Mouse (Mus musculus): Measurements from ENCODE around the gene Psmd1. TPM values are rescaled to one million over a fixed set of nuclear protein-coding genes. Genes with fewer than 3 reads are reported as not detected.
"Not testable (repeated sequence)": the region's sequence is repeated elsewhere in the genome, so short reads cannot be mapped to it uniquely, and the experiment has no call there.

The Psmd1 gene
- 72.1 and 72.5 TPM in 2 replicates for polyA plus RNA-seq (2012; rRNA removed)

DNA sequence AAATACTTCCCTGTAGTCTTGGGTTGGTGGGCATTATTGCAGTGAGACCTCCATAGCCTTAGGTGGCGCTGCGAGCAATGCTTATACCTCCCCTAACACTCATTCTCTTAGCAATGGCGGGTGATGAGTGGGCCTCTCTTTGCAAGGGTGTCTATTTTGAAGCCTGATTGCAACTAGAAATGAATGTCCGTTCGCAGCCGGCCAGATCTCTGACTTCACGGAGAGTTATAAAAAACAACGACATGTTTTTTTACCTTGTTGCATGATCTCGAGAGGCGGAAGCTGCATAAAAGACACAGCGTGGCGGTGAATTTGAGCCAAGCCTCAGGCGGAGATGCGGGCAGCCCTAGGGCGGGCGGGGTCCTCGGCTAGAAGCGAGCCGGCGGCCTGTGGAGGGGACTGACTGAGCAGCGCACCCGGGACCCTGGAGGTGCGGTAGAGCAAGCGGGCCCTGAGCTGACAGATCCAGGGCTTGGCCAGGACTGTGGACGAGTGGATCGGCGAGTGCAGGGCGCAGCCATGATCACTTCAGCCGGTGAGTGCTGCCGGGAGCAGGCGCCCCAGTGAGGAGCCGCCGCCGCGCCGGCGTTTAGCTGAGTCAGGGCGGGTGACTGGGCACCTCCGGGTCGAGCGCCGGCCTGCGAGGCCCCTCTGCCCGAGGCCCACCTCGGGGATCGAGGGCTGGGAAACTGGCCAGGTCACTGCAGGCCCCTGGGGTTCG is at the start of gene Psmd1:
Psmd1 (plus strand) TSS at position 117 of the 721 bp plus-strand sequence.
- TF ChIP-seq CTCF (IDR thresholded peaks at IDR 0.05; ENCODE audit: extremely low read depth, insufficient read depth, low read length) (peak; percentile 81), POLR2A (IDR thresholded peaks at IDR 0.05; ENCODE audit: extremely low read depth, insufficient read depth, low read length) (0 out of 2 replicates have a peak, but pooled peaks have one; percentile 30)
- Histone ChIP-seq H3K4me1 (ENCODE audit: control insufficient read depth, insufficient read depth, low read length) (peaks cover 3% of the 10 kb centered on the region; the same call in 1 of the 2 replicates), H3K4me3 (ENCODE audit: insufficient read depth, low read length) (peak within 1 kb of the TSS; percentile 78), H3K27ac (ENCODE audit: insufficient read depth, low read length) (peak within 1 kb of the TSS; percentile 89)

DNA sequence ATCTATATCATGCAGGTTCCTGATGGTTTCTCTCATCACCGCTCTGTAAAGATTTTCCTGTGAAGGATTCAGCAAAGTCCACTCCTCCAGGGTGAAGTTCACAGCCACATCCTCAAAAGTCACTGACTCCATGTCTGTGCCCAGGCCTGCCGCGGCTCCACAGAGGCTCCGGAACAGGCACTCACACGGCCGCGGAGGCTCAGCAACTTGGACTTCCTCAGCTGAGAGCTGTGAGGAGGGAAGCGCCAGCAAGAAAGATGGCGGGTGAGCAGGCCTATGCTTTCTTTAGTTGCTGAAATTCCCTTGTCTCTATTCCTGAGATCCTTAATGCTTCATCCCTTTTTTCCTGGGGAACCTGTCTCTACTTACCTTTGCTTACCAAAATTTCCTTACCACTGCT is 48.4 kb upstream of the Psmd1 start:
- H3K4me3 ChIP-seq (ENCODE audit: insufficient read depth, low read length); H3K27ac ChIP-seq (ENCODE audit: insufficient read depth, low read length); H3K4me1 ChIP-seq (ENCODE audit: control insufficient read depth, insufficient read depth, low read length): not testable (repeated sequence)

DNA sequence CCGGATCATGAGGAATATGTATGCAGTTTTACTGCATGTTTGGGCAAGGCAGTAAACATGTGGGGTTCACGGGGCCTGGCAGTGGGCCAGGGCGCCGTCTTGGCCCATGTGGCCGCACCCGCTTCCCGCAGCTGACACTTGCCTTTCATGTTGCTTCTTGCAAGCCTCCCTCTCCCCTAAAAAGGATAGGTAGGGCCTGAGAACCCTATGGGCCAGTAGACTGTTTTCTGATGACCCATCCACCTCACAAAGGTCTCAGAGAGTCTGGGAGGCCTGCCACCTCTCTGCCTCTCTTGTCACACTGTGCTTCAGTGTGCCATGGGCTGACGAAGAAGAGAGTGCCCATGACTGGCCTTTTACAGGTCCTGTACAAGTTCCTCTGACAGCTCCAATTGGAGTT is 47.7 kb upstream of the Psmd1 start, which contains the start of gene Spata3:
Spata3 (plus strand) TSS at position 301 of the 400 bp plus-strand sequence.
- H3K27ac ChIP-seq (ENCODE audit: insufficient read depth, low read length), result no peak within 1 kb of the TSS

DNA sequence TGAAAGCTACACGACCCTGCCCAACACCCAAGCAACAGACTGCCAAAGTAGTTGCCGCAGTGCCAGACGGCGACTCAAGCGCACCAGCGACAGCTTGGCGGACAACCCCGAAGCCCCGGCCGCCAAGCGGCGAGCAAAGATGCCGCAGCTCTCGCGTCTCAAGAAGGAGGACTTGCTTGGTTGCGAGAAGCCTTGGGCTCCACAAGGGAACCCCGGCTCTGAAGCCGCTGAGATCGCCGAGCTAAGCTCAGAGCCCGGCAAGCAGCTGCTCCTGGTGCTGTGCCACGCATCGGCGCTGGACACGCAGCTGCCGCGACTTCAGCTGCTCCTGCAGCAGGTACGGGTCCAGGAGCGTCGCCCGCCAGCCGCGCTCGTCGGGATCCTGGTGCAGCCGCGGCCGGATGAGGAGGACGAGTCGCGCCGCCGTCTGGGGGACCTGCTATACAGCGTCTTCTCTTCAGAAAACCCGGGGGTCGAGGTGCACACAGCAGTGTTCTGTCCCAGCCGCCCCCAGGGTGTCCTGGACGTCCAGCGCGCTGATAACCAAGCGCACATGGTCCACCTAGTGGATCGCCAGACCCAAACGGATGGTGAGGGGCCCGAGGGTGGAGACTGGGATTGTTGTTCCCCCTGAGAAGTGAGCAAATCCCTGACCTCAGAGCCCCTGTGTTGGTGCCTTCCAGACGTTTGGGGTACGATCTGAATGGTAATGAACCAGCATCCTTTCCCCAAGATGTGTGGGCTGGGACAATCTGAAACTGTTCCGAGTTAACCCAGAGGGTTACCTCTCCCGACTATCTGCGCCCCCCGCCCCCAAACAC is 45.7 kb upstream of the Psmd1 start:
- H3K4me1 ChIP-seq (ENCODE audit: control insufficient read depth, insufficient read depth, low read length), result peaks cover 1% of the 10 kb centered on the region; the same call in 1 of the 2 replicates
- no peak overlapping the region for H3K27ac ChIP-seq (ENCODE audit: insufficient read depth, low read length)
- peak overlapping the region; percentile 41 for H3K4me3 ChIP-seq (ENCODE audit: insufficient read depth, low read length)
- TF ChIP-seq CTCF (IDR thresholded peaks at IDR 0.05; ENCODE audit: extremely low read depth, insufficient read depth, low read length), result 0 out of 2 replicates have a peak, but pooled peaks have one; percentile 21
- TF ChIP-seq POLR2A (IDR thresholded peaks at IDR 0.05; ENCODE audit: extremely low read depth, insufficient read depth, low read length), result no peak

More for the DNA sequence above, 47.7 kb upstream of the Psmd1 start, which contains the start of gene Spata3:
- TF ChIP-seq POLR2A (IDR thresholded peaks at IDR 0.05; ENCODE audit: extremely low read depth, insufficient read depth, low read length), result no peak
- TF ChIP-seq CTCF (IDR thresholded peaks at IDR 0.05; ENCODE audit: extremely low read depth, insufficient read depth, low read length), result no peak
- Histone ChIP-seq H3K4me3 (ENCODE audit: insufficient read depth, low read length) (no peak within 1 kb of the TSS), H3K4me1 (ENCODE audit: control insufficient read depth, insufficient read depth, low read length) (peaks cover 1% of the 10 kb centered on the region; the same call in 1 of the 2 replicates)

DNA sequence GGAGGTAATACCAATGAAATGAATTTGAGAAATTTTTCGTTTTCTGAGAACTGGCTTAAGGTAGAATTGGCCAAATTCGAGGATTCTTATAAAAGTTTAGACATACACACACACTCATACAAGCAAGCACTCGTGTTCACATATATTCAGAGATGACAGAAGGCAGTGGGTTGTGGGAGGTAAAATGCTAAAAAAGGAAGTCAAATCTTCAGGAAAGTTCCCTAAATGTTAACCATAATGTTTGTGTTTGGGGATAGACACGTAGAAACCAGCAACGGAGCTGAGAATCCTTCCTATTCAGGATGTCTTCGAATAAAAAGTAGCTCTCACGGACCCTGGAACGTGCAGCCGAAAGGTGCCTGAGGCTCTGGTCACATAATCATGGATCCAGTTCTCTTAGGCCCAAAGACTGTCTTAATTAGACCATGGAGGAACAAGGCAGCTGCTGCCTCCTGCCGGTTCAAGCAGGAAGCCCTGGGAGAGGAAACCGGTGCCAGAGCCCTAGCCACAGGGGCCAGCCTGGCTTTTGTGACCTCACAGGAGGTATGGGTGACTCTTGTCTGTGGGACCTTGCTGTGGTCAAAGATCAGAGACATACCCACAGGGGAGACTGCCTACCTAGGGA is 42.7 kb upstream of the Psmd1 start:
- peaks cover 4% of the 10 kb centered on the region; the same call in 1 of the 2 replicates for H3K4me1 ChIP-seq (ENCODE audit: control insufficient read depth, insufficient read depth, low read length)
- no peak overlapping the region for H3K27ac ChIP-seq (ENCODE audit: insufficient read depth, low read length)
- no peak overlapping the region for H3K4me3 ChIP-seq (ENCODE audit: insufficient read depth, low read length)
- TF ChIP-seq POLR2A (IDR thresholded peaks at IDR 0.05; ENCODE audit: extremely low read depth, insufficient read depth, low read length) (no peak), CTCF (IDR thresholded peaks at IDR 0.05; ENCODE audit: extremely low read depth, insufficient read depth, low read length) (peak; percentile 25; the same call in 1 of the 2 replicates)

DNA sequence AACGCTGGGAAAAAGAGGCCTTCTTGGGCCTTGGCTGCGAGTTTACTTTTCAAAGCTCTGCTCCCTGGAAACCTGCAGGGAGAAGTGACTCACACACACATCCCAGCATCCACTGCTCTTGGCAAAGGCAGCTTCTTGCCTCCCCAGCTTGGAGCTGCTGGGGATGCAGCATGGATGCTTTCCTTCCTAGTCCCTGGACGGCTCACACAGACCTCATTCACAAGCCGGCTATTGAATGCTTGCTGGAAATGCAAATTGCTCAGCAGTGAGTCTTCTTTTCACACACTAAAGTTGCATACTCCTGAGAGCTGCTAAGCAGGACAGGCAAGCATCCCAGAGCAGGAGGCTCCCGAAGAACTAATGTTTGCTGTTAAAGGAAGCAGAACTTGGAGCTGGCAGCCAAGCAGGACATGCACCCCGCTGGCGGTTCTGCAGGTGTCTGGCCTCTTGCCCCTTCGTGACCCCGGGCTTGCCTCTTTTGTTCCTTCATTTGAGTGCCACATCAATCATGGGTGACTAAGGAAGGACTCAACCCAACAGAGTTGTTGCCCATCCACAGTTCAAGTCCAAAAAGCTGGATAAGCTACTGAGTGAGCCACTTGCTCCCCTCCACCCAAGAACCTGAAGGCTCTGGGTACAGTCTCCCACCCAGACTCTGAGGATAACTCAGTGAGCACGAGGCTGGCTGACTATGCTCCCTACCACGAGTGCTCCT is 31.8 kb upstream of the Psmd1 start:
- H3K4me3 ChIP-seq (ENCODE audit: insufficient read depth, low read length), result no peak overlapping the region
- no peaks in the 10 kb centered on the region; the same call in 1 of the 2 replicates for H3K4me1 ChIP-seq (ENCODE audit: control insufficient read depth, insufficient read depth, low read length)
- no peak for TF ChIP-seq CTCF (IDR thresholded peaks at IDR 0.05; ENCODE audit: extremely low read depth, insufficient read depth, low read length)
- peak; percentile 50; the same call in 1 of the 2 replicates for TF ChIP-seq POLR2A (IDR thresholded peaks at IDR 0.05; ENCODE audit: extremely low read depth, insufficient read depth, low read length)
- H3K27ac ChIP-seq (ENCODE audit: insufficient read depth, low read length), result peak overlapping the region; percentile 48

DNA sequence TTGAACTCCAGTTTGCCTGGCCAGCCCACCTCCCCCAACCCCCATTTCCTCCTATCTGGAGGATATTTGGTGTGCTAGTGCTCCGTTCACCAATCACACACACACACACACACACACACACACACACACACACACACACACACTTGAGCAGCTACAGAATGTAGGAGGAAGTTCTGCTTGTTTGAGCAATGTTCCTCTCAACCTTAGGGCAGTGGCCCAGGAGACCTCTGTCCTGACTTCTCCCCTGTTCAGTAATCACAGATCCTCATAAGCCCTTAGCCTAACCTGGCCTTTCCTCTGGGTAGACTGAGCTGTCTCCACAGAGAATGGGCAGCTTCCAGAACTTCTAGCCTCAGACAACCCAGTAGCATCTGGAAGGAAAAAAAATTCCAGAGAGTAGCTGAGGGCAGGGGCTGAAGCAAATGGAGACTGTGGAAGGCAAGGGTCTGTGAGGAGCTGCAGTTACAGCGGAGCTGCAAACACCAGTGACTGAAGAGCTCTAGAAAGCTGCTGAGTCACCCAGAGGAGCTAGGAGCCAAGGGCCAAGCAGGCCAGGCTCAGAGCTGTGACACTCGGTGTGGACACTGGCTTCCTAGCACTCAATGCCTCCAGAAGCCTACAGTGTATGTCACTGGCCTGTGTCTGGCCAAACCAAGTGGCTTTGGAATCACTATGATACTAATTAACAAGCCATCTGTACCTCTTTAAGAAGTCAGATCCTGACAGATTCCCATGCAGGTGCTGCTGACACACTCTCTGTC is 25.8 kb upstream of the Psmd1 start:
- H3K4me1 ChIP-seq (ENCODE audit: control insufficient read depth, insufficient read depth, low read length), result no peaks in the 10 kb centered on the region; the same call in 1 of the 2 replicates
- TF ChIP-seq POLR2A (IDR thresholded peaks at IDR 0.05; ENCODE audit: extremely low read depth, insufficient read depth, low read length) (no peak), CTCF (IDR thresholded peaks at IDR 0.05; ENCODE audit: extremely low read depth, insufficient read depth, low read length) (no peak)
- no peak overlapping the region for H3K27ac ChIP-seq (ENCODE audit: insufficient read depth, low read length)
- no peak overlapping the region for H3K4me3 ChIP-seq (ENCODE audit: insufficient read depth, low read length)

DNA sequence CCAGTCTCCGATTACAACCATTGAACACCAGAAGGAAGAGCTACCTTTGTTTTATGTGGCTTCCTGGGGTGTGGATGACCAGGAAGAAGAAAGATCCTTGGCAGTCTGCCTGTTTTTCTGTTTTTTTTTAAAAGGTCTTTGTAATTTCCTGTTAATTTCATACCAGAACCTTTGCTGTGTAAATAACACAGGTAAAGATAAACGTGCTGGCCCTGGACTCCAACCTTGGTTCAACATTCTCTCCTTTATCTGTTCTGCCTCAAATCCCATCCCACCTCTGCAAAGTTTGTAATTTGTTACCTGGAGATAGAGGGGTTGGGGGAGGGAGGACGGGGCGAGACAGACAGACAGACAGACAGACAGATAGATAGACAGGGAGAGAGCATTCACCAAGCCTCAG is 24.1 kb upstream of the Psmd1 start:
- no peaks in the 10 kb centered on the region; the same call in none of the 2 replicates for H3K4me1 ChIP-seq (ENCODE audit: control insufficient read depth, insufficient read depth, low read length)
- no peak overlapping the region for H3K27ac ChIP-seq (ENCODE audit: insufficient read depth, low read length)
- H3K4me3 ChIP-seq (ENCODE audit: insufficient read depth, low read length), result no peak overlapping the region
- TF ChIP-seq CTCF (IDR thresholded peaks at IDR 0.05; ENCODE audit: extremely low read depth, insufficient read depth, low read length) (no peak), POLR2A (IDR thresholded peaks at IDR 0.05; ENCODE audit: extremely low read depth, insufficient read depth, low read length) (no peak)
